Mouse (Mus musculus): ENCODE measurements around the gene Gnai3. TPM values are rescaled to one million over a fixed set of nuclear protein-coding genes. Genes with fewer than 3 reads are reported as not detected.

Gnai3 gene
- polyA plus RNA-seq, 1 experiment from 2014 or later = 108 TPM

Other genes starting within 250 kb of the Gnai3 start
- 69.3 and 70.4 TPM in 2 replicates for gene Gstm7, start 214.3 kb downstream of the Gnai3 start, polyA plus RNA-seq (2014; fragmentation: Nextera tagmentation; extraction: Ambion mirVana)
- gene Gstm6, start 202.4 kb downstream of the Gnai3 start, polyA plus RNA-seq (2014; fragmentation: Nextera tagmentation; extraction: Ambion mirVana) = 7.4 and 13.2 TPM in 2 replicates
- gene Gstm3, start 176.9 kb downstream of the Gnai3 start, polyA plus RNA-seq (2014; fragmentation: Nextera tagmentation; extraction: Ambion mirVana) = not detected in 2 replicates
- 1.2 and 6.6 TPM in 2 replicates for gene Gstm2, start 159.7 kb downstream of the Gnai3 start, polyA plus RNA-seq (2014; fragmentation: Nextera tagmentation; extraction: Ambion mirVana)
- gene Gstm1, start 128.2 kb downstream of the Gnai3 start, polyA plus RNA-seq (2014; fragmentation: Nextera tagmentation; extraction: Ambion mirVana) = 123 and 186 TPM in 2 replicates
- gene Gstm4, start 101.3 kb downstream of the Gnai3 start, polyA plus RNA-seq (2014; fragmentation: Nextera tagmentation; extraction: Ambion mirVana) = 17.7 and 18.6 TPM in 2 replicates
- 51.7 and 53.5 TPM in 2 replicates for gene Ampd2, start 59.5 kb downstream of the Gnai3 start, polyA plus RNA-seq (2014; fragmentation: Nextera tagmentation; extraction: Ambion mirVana)
- gene Gnat2, start 53.4 kb downstream of the Gnai3 start, polyA plus RNA-seq (2014; fragmentation: Nextera tagmentation; extraction: Ambion mirVana) = 0.24 TPM in 1 of 2 replicates, not detected in the other
- 2.7 and 4.5 TPM in 2 replicates for gene Gpr61, start 8.7 kb upstream of the Gnai3 start, polyA plus RNA-seq (2014; fragmentation: Nextera tagmentation; extraction: Ambion mirVana)
- 11.2 TPM in 2 replicates for gene Amigo1, start 40.2 kb upstream of the Gnai3 start, polyA plus RNA-seq (2014; fragmentation: Nextera tagmentation; extraction: Ambion mirVana)
- gene Cyb561d1, start 55.1 kb upstream of the Gnai3 start, polyA plus RNA-seq (2014; fragmentation: Nextera tagmentation; extraction: Ambion mirVana) = 2.0 and 2.3 TPM in 2 replicates
- 22.0 and 24.0 TPM in 2 replicates for gene Atxn7l2, start 64.8 kb upstream of the Gnai3 start, polyA plus RNA-seq (2014; fragmentation: Nextera tagmentation; extraction: Ambion mirVana)
- 0.14 and 0.32 TPM in 2 replicates for gene Sypl2, start 80.5 kb upstream of the Gnai3 start, polyA plus RNA-seq (2014; fragmentation: Nextera tagmentation; extraction: Ambion mirVana)
- gene Psma5, start 110.8 kb upstream of the Gnai3 start, polyA plus RNA-seq (2014; fragmentation: Nextera tagmentation; extraction: Ambion mirVana) = 243 TPM in 2 replicates
- 19.4 and 26.7 TPM in 2 replicates for gene Sort1, start 137.9 kb upstream of the Gnai3 start, polyA plus RNA-seq (2014; fragmentation: Nextera tagmentation; extraction: Ambion mirVana)
- 0.48 TPM in 1 of 2 replicates, not detected in the other for gene Mybphl, start 218.8 kb upstream of the Gnai3 start, polyA plus RNA-seq (2014; fragmentation: Nextera tagmentation; extraction: Ambion mirVana)
- 3.2 and 3.5 TPM in 2 replicates for gene Psrc1, start 237.7 kb upstream of the Gnai3 start, polyA plus RNA-seq (2014; fragmentation: Nextera tagmentation; extraction: Ambion mirVana)

All from neural tube, embryonic 14.5 days (tissue).